Mouse (Mus musculus): ENCODE measurements around the gene Gm49396. TPM values are rescaled to one million over a fixed set of nuclear protein-coding genes. Genes with fewer than 3 reads are reported as not detected.

Gene Gm49396
- polyA plus RNA-seq, 1 experiment from 2014 or later: 16.1 TPM

DNA sequence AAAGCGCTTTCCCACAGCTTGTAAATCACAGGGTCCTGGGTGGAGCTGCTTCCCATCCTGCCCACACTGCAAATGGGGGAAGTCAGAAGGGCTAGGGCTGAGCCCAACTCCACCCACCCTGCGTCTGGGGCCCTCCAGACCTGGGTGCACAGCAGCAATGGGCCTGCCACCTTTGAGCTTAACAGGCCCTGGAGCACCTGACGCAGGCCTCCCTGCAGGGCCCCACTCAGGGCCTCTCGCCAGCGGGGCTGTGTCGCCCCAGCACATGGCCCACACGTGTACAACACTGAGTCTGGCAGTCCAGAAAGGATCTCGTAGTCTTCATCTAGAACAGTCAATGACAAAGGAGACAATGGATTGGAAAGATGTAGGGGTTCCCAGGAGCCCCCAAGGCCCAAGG is 16.8 kb downstream of the Gm49396 start:
- no peak overlapping the region for H3K27ac ChIP-seq
- no peaks in the 10 kb centered on the region for H3K4me1 ChIP-seq
- DNase-seq (ENCODE audit: extremely low spot score, low spot score): no peak
- H3K4me3 ChIP-seq: no peak overlapping the region
- peaks cover 100% of the 10 kb centered on the region for H3K36me3 ChIP-seq (replicated peaks)
- 89% methylated on average over 8 of the region's 8 CpGs for WGBS
- H3K9me3 ChIP-seq: no peaks in the 10 kb centered on the region
- H3K27me3 ChIP-seq (ENCODE audit: poor library complexity, severe bottlenecking): no peaks in the 10 kb centered on the region

GRCm38 (mm10) chr7:30581547-30581946 is 18.4 kb downstream of the Gm49396 start:
- no peak for DNase-seq (ENCODE audit: extremely low spot score, low spot score)
- H3K9me3 ChIP-seq: no peaks in the 10 kb centered on the region
- peaks cover 2% of the 10 kb centered on the region for H3K4me1 ChIP-seq
- H3K4me3 ChIP-seq: no peak overlapping the region
- H3K27ac ChIP-seq: no peak overlapping the region
- 95% methylated on average over 16 of the region's 16 CpGs for WGBS
- H3K27me3 ChIP-seq (ENCODE audit: poor library complexity, severe bottlenecking): no peaks in the 10 kb centered on the region
- H3K36me3 ChIP-seq (replicated peaks): peaks cover 100% of the 10 kb centered on the region

- Histone ChIP-seq H3K4me3 (no peak overlapping the region), H3K9me3 (no peaks in the 10 kb centered on the region), H3K36me3 (replicated peaks) (peaks cover 76% of the 10 kb centered on the region), H3K4me1 (peaks cover 17% of the 10 kb centered on the region), H3K27ac (no peak overlapping the region), H3K27me3 (ENCODE audit: poor library complexity, severe bottlenecking) (no peaks in the 10 kb centered on the region)
- 93% methylated on average over 10 of the region's 10 CpGs for WGBS
- DNase-seq (ENCODE audit: extremely low spot score, low spot score): no peak
Measured at GRCm38 (mm10) chr7:30584339-30584738, 21.2 kb downstream of the Gm49396 start.

DNA sequence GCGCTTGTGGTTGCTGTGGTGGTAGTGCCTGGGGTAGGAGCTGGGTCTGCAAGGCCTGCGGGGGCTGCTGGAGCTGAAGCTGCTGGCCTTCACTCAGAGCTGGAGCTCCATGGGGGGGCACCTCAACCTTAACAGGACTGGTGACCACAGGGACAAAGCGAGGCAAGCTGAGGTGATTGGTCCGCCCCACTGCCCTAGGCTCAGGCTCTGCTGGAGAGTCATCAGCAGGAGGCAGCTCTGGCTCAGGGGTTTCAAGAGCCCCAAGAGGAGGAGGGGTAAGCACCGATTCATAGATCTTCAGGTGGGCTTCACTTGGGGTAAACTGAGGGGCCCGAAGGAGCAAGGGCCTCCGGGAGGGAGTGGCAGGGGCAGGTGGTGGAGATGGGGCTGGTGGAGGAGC is 22.0 kb downstream of the Gm49396 start:
- peaks cover 24% of the 10 kb centered on the region for H3K4me1 ChIP-seq
- H3K9me3 ChIP-seq: no peaks in the 10 kb centered on the region
- WGBS: 92% methylated on average over 7 of the region's 7 CpGs
- no peak overlapping the region for H3K27ac ChIP-seq
- peak overlapping the region; percentile 7; the same call in 1 of the 2 replicates for H3K4me3 ChIP-seq
- no peak for DNase-seq (ENCODE audit: extremely low spot score, low spot score)
- no peaks in the 10 kb centered on the region for H3K27me3 ChIP-seq (ENCODE audit: poor library complexity, severe bottlenecking)
- peaks cover 68% of the 10 kb centered on the region for H3K36me3 ChIP-seq (replicated peaks)

- no peaks in the 10 kb centered on the region for H3K9me3 ChIP-seq
- H3K27ac ChIP-seq: 0 out of 2 replicates have a peak overlapping the region, but pooled peaks have one; percentile 21
- peaks cover 54% of the 10 kb centered on the region for H3K36me3 ChIP-seq (replicated peaks)
- no peak for DNase-seq (ENCODE audit: extremely low spot score, low spot score)
- H3K4me3 ChIP-seq: peak overlapping the region; percentile 98
- 90% methylated on average over 28 of the region's 28 CpGs for WGBS
- H3K4me1 ChIP-seq: peaks cover 32% of the 10 kb centered on the region
- no peaks in the 10 kb centered on the region for H3K27me3 ChIP-seq (ENCODE audit: poor library complexity, severe bottlenecking)
Measured at GRCm38 (mm10) chr7:30586455-30587020, 23.4 kb downstream of the Gm49396 start.

GRCm38 (mm10) chr7:30587842-30588667 is 24.9 kb downstream of the Gm49396 start:
- H3K9me3 ChIP-seq: no peaks in the 10 kb centered on the region
- no peaks in the 10 kb centered on the region for H3K27me3 ChIP-seq (ENCODE audit: poor library complexity, severe bottlenecking)
- DNase-seq (ENCODE audit: extremely low spot score, low spot score): peak; percentile 49
- H3K36me3 ChIP-seq (replicated peaks): peaks cover 39% of the 10 kb centered on the region
- H3K4me1 ChIP-seq: peaks cover 40% of the 10 kb centered on the region
- peak overlapping the region; percentile 98 for H3K4me3 ChIP-seq
- 1% methylated on average over 59 of the region's 67 CpGs for WGBS
- H3K27ac ChIP-seq: peak overlapping the region; percentile 99

- Histone ChIP-seq H3K9me3 (no peaks in the 10 kb centered on the region), H3K4me1 (peaks cover 40% of the 10 kb centered on the region), H3K4me3 (peak within 1 kb of the TSS; percentile 98), H3K27me3 (ENCODE audit: poor library complexity, severe bottlenecking) (no peaks in the 10 kb centered on the region), H3K27ac (peak within 1 kb of the TSS; percentile 99), H3K36me3 (replicated peaks) (peaks cover 31% of the 10 kb centered on the region)
- under 1% methylated on average over 63 of the region's 68 CpGs for WGBS
- DNase-seq (ENCODE audit: extremely low spot score, low spot score): peak; percentile 97
Measured at GRCm38 (mm10) chr7:30588676-30589434, 25.7 kb downstream of the Gm49396 start, which contains the start of gene Kmt2b. TSS of gene Kmt2b (minus strand) at chr7:30588726.

- H3K4me1 ChIP-seq: peaks cover 40% of the 10 kb centered on the region
- peak overlapping the region; percentile 98 for H3K4me3 ChIP-seq
- peaks cover 23% of the 10 kb centered on the region for H3K36me3 ChIP-seq (replicated peaks)
- no peaks in the 10 kb centered on the region for H3K9me3 ChIP-seq
- 31% methylated on average over 40 of the region's 40 CpGs for WGBS
- peak overlapping the region; percentile 99 for H3K27ac ChIP-seq
- peak; percentile 87 for DNase-seq (ENCODE audit: extremely low spot score, low spot score)
- no peaks in the 10 kb centered on the region for H3K27me3 ChIP-seq (ENCODE audit: poor library complexity, severe bottlenecking)
Measured at GRCm38 (mm10) chr7:30589435-30590301, 26.5 kb downstream of the Gm49396 start.

- H3K4me3 ChIP-seq: no peak overlapping the region
- peaks cover 40% of the 10 kb centered on the region for H3K4me1 ChIP-seq
- DNase-seq (ENCODE audit: extremely low spot score, low spot score): no peak
- H3K36me3 ChIP-seq (replicated peaks): peaks cover 9% of the 10 kb centered on the region
- WGBS: 80% methylated on average over 9 of the region's 9 CpGs
- no peaks in the 10 kb centered on the region for H3K9me3 ChIP-seq
- H3K27ac ChIP-seq: peak overlapping the region; percentile 9; the same call in 1 of the 2 replicates
- no peaks in the 10 kb centered on the region for H3K27me3 ChIP-seq (ENCODE audit: poor library complexity, severe bottlenecking)
Measured at GRCm38 (mm10) chr7:30590927-30591604, 27.9 kb downstream of the Gm49396 start.

DNA sequence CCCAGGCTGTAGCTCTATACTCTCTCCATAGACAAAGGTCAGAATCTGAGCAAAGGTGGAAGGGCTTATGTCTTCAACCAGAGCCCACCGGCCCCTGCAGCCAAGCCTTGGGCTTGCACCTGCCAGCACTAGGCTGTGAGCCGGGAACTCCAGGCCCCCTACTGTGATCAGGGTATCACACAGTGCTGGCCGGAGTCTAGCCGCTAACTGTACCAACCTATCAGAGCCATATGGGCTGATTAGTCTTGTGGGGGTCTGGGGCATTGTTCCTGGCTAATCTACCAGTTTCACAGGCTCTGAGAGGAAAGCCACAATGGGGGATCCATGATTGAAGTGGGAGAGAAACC is 28.4 kb downstream of the Gm49396 start:
- peaks cover 38% of the 10 kb centered on the region for H3K4me1 ChIP-seq
- H3K9me3 ChIP-seq: no peaks in the 10 kb centered on the region
- no peak overlapping the region for H3K4me3 ChIP-seq
- DNase-seq (ENCODE audit: extremely low spot score, low spot score): no peak
- WGBS: 37% methylated on average over 4 of the region's 4 CpGs
- peak overlapping the region; percentile 9; the same call in 1 of the 2 replicates for H3K27ac ChIP-seq
- H3K36me3 ChIP-seq (replicated peaks): peaks cover 4% of the 10 kb centered on the region
- no peaks in the 10 kb centered on the region for H3K27me3 ChIP-seq (ENCODE audit: poor library complexity, severe bottlenecking)

DNA sequence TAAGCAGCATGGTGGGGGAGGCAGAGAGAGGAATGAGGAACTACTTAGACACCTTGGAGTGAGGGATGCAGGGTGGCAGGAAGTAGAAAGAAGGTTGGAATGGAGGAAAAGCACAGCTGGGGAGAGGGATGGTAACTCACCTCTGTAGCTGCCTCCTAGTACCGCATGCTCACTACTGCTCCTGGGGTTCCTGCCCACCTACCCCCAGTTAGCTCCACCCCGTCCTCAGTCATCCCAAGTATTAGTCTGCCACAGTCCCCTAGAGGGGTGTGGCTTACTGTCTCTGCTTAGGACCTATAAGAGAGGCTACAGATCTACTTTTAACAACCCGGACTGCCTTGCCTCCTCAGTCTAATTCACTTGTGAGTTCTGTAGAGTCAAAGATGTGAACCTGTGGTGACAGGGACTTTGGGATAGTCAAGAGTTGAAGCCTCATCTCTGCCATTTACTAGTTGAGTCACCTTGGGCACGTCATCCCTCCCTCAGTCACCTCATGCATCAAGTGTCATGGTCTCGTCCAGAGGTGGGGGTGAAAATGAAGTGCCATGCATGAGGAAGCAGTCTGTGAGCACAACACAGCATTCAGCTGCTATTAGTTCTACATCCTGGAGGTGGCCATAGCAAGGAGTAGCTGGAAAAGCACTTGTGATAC is 29.8 kb downstream of the Gm49396 start:
- 65% methylated on average over 5 of the region's 5 CpGs for WGBS
- peaks cover 26% of the 10 kb centered on the region for H3K4me1 ChIP-seq
- DNase-seq (ENCODE audit: extremely low spot score, low spot score): no peak
- no peaks in the 10 kb centered on the region for H3K27me3 ChIP-seq (ENCODE audit: poor library complexity, severe bottlenecking)
- H3K9me3 ChIP-seq: no peaks in the 10 kb centered on the region
- no peak overlapping the region for H3K27ac ChIP-seq
- no peaks in the 10 kb centered on the region for H3K36me3 ChIP-seq (replicated peaks)
- no peak overlapping the region for H3K4me3 ChIP-seq
